Mouse (Mus musculus): ENCODE results near the gene 4921536K21Rik. TPM values are rescaled to one million over a fixed set of nuclear protein-coding genes. Genes with fewer than 3 reads are reported as not detected.

Gene 4921536K21Rik
- polyA plus RNA-seq, 1 experiment from 2014 or later = 0.21 TPM

DNA sequence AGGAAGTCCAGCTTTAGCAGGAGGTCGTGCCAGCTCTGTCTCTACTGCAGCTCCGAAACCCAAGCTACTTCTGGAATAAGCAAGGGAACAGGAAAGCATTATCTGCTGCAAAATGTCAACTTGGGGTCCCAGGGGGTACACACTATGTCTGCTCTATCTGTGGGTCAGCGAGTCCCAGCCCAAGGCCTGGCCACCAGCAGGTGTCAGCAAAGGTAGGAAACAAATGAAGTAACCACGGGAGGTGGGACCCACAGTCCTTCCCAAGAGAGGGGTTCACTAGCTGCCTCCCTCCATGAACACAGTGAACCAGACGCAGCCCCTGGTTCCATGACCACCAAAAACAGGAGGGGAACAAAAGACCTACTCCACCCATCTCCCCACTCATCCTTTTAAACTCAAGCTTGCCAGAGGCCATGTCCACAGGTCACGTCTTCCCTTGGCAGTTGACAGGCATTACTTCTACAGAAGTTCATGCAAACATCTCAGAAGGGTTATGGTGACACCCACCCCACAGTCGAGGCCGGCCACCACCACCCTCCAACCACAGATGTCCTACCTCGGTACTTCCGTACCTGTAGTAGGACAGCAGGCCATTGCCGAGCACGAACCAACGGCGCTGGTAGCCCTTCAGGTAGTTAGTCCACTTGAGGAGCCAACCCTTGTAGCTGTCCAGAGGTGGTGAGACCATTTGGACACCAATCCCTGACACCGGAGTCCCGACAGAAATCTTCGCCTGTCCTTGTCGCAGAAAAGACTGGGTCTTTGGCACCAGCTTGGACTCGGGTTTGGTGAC, 32.0 kb downstream of the 4921536K21Rik start:
- H3K27ac ChIP-seq (replicated peaks; ENCODE audit: low read depth, low read length) = no peak overlapping the region
- H3K9ac ChIP-seq (replicated peaks; ENCODE audit: low read length) = peak overlapping the region; percentile 50; the same call in 1 of the 2 replicates
- peak overlapping the region; percentile 48 for H3K4me3 ChIP-seq (ENCODE audit: low read depth, low read length)
- H3K36me3 ChIP-seq (replicated peaks; ENCODE audit: control insufficient read depth, insufficient read depth, low read depth, low read length) = no peaks in the 10 kb centered on the region
- peaks cover 7% of the 10 kb centered on the region; the same call in 1 of the 2 replicates for H3K27me3 ChIP-seq (ENCODE audit: control insufficient read depth, insufficient read depth, low read length)
- H3K4me1 ChIP-seq (ENCODE audit: control insufficient read depth, insufficient read depth, low read length) = peaks cover 3% of the 10 kb centered on the region; the same call in 1 of the 2 replicates
- ATAC-seq (replicated peaks; ENCODE audit: insufficient number of reproducible peaks, low FRiP score, low TSS enrichment, low read depth) (no peak), DNase-seq (ENCODE audit: low spot score) (no peak)
- no peaks in the 10 kb centered on the region for H3K9me3 ChIP-seq (replicated peaks; ENCODE audit: control insufficient read depth, low read length)
- WGBS = 71% methylated on average over 19 of the region's 19 CpGs
- peak overlapping the region; percentile 80 for H3K4me2 ChIP-seq (ENCODE audit: low read depth, low read length)

DNA sequence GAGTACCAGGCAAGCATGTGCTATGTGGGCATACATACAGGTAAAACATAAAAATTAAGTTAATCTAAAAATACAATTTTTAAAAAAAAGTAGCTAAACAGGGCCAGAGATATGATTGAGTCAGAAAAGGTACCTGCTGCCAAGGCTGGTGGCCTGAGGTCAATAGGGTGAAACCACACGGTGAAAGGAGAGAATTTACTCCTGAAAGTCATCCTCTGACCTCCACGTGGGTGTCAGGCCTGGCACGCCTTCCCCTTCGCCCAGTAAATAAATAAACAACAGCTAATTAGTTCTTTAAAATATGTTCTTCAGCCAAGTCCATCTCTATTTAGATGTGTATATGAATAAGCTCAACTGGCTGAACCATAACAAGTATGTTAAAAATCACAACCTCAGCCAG, 34.5 kb downstream of the 4921536K21Rik start:
- WGBS = 71% methylated on average over 4 of the region's 4 CpGs
- Histone ChIP-seq H3K4me2 (ENCODE audit: low read depth, low read length) (no peak overlapping the region), H3K9me3 (replicated peaks; ENCODE audit: control insufficient read depth, low read length) (no peaks in the 10 kb centered on the region), H3K9ac (replicated peaks; ENCODE audit: low read length) (no peak overlapping the region), H3K36me3 (replicated peaks; ENCODE audit: control insufficient read depth, insufficient read depth, low read depth, low read length) (no peaks in the 10 kb centered on the region), H3K27ac (replicated peaks; ENCODE audit: low read depth, low read length) (no peak overlapping the region), H3K27me3 (ENCODE audit: control insufficient read depth, insufficient read depth, low read length) (peaks cover 7% of the 10 kb centered on the region; the same call in 1 of the 2 replicates), H3K4me1 (ENCODE audit: control insufficient read depth, insufficient read depth, low read length) (peaks cover 3% of the 10 kb centered on the region; the same call in 1 of the 2 replicates), H3K4me3 (ENCODE audit: low read depth, low read length) (no peak overlapping the region)
- ATAC-seq (replicated peaks; ENCODE audit: insufficient number of reproducible peaks, low FRiP score, low TSS enrichment, low read depth) = no peak
- DNase-seq (ENCODE audit: low spot score) = no peak

DNA sequence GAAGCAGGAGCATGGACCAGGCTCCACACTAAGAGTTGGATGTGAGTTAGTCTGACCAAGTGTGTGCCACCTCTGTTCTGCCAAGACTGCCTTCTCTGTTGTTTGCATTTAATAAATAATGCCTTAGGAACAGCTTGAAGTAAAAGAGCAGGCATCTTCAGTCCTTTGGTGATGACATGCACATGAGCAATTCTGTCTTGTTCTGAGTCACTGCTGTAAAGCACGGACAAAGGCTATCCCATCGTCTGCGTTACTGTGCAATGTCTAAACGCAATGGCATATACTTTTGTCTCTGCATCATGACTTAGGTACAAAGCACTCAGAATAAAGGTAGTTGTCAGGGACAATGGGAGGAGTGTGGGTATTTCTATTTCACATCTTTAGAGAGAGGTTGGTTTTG, 35.1 kb downstream of the 4921536K21Rik start:
- Histone ChIP-seq H3K27me3 (ENCODE audit: control insufficient read depth, insufficient read depth, low read length) (peaks cover 7% of the 10 kb centered on the region; the same call in 1 of the 2 replicates), H3K36me3 (replicated peaks; ENCODE audit: control insufficient read depth, insufficient read depth, low read depth, low read length) (no peaks in the 10 kb centered on the region), H3K4me3 (ENCODE audit: low read depth, low read length) (no peak overlapping the region), H3K9ac (replicated peaks; ENCODE audit: low read length) (no peak overlapping the region), H3K27ac (replicated peaks; ENCODE audit: low read depth, low read length) (no peak overlapping the region), H3K4me2 (ENCODE audit: low read depth, low read length) (no peak overlapping the region), H3K4me1 (ENCODE audit: control insufficient read depth, insufficient read depth, low read length) (peaks cover 3% of the 10 kb centered on the region; the same call in 1 of the 2 replicates), H3K9me3 (replicated peaks; ENCODE audit: control insufficient read depth, low read length) (no peaks in the 10 kb centered on the region)
- ATAC-seq (replicated peaks; ENCODE audit: insufficient number of reproducible peaks, low FRiP score, low TSS enrichment, low read depth) = no peak
- WGBS = 93% methylated on average over 4 of the region's 4 CpGs
- DNase-seq (ENCODE audit: low spot score) = no peak

DNA sequence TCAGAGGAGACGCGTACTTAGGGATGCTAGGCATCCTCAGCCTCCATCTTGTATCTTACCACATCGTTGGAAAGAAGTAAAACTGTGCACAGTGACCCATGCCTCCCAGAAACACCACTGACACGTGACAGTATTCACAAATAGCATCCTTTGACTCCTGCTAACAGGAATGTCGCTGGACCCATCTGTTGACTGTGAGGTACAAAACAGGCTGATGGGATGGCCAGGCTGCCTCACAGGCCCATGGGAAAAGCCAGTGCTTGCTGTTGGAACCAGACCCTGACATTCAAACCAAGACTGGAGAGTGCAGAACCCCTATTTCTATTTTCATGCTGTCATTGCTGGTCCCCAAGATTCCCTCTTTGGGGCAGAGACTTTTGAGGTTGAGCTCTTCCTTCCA, 37.0 kb downstream of the 4921536K21Rik start:
- no peak overlapping the region for H3K4me3 ChIP-seq (ENCODE audit: low read depth, low read length)
- 70% methylated on average over 5 of the region's 5 CpGs for WGBS
- H3K27me3 ChIP-seq (ENCODE audit: control insufficient read depth, insufficient read depth, low read length) = peaks cover 4% of the 10 kb centered on the region; the same call in 1 of the 2 replicates
- H3K9ac ChIP-seq (replicated peaks; ENCODE audit: low read length) = no peak overlapping the region
- H3K9me3 ChIP-seq (replicated peaks; ENCODE audit: control insufficient read depth, low read length) = no peaks in the 10 kb centered on the region
- DNase-seq (ENCODE audit: low spot score) (no peak), ATAC-seq (replicated peaks; ENCODE audit: insufficient number of reproducible peaks, low FRiP score, low TSS enrichment, low read depth) (no peak)
- no peak overlapping the region for H3K27ac ChIP-seq (replicated peaks; ENCODE audit: low read depth, low read length)
- H3K4me2 ChIP-seq (ENCODE audit: low read depth, low read length) = no peak overlapping the region
- no peaks in the 10 kb centered on the region for H3K36me3 ChIP-seq (replicated peaks; ENCODE audit: control insufficient read depth, insufficient read depth, low read depth, low read length)
- H3K4me1 ChIP-seq (ENCODE audit: control insufficient read depth, insufficient read depth, low read length) = no peaks in the 10 kb centered on the region

DNA sequence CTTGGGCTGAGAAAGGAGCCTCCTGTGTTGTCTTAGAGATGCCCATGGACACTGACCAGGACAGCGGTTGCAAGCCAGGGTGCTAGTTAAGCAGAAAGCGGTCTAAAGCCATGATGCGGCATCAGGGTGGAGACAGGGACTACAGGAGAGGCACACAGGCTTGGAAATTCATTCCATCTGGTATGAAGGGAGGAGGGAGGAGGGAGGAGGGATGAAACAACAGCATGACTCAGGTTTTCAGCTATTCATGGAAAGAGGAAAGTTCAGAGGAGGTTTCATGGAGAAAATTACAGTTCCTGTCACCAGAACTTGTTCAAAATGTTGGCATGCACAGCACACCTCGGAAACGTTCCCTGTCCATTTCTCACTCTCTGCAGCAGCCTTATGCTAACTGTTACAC, 39.1 kb downstream of the 4921536K21Rik start:
- H3K27ac ChIP-seq (replicated peaks; ENCODE audit: low read depth, low read length) = no peak overlapping the region
- no peak overlapping the region for H3K9ac ChIP-seq (replicated peaks; ENCODE audit: low read length)
- 86% methylated on average over 5 of the region's 5 CpGs for WGBS
- H3K9me3 ChIP-seq (replicated peaks; ENCODE audit: control insufficient read depth, low read length) = no peaks in the 10 kb centered on the region
- no peak for DNase-seq (ENCODE audit: low spot score)
- H3K36me3 ChIP-seq (replicated peaks; ENCODE audit: control insufficient read depth, insufficient read depth, low read depth, low read length) = no peaks in the 10 kb centered on the region
- H3K27me3 ChIP-seq (ENCODE audit: control insufficient read depth, insufficient read depth, low read length) = no peaks in the 10 kb centered on the region
- H3K4me1 ChIP-seq (ENCODE audit: control insufficient read depth, insufficient read depth, low read length) = no peaks in the 10 kb centered on the region
- H3K4me2 ChIP-seq (ENCODE audit: low read depth, low read length) = no peak overlapping the region
- no peak for ATAC-seq (replicated peaks; ENCODE audit: insufficient number of reproducible peaks, low FRiP score, low TSS enrichment, low read depth)
- H3K4me3 ChIP-seq (ENCODE audit: low read depth, low read length) = no peak overlapping the region

DNA sequence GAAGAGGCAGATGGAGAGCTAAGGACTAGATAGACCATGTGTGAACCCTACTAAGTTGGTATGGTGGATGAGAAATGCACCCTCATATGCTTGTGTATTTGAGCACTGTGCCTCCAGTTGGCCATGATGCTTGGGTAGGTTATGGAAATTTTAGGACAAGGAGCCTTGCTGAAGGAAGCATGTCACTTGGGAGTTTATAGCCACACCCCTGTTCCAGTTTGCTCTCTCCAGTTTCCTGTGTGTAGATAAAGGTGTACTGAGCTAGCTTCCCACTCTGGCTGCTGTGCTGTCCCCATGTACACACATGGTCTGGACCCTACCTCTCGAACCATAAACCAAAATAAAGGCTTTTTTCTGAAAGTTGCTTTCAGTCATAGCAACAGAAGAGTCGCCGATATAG, 40.7 kb downstream of the 4921536K21Rik start:
- no peak overlapping the region for H3K9ac ChIP-seq (replicated peaks; ENCODE audit: low read length)
- no peaks in the 10 kb centered on the region for H3K36me3 ChIP-seq (replicated peaks; ENCODE audit: control insufficient read depth, insufficient read depth, low read depth, low read length)
- ATAC-seq (replicated peaks; ENCODE audit: insufficient number of reproducible peaks, low FRiP score, low TSS enrichment, low read depth) (no peak), DNase-seq (ENCODE audit: low spot score) (no peak)
- no peaks in the 10 kb centered on the region for H3K9me3 ChIP-seq (replicated peaks; ENCODE audit: control insufficient read depth, low read length)
- H3K27me3 ChIP-seq (ENCODE audit: control insufficient read depth, insufficient read depth, low read length) = no peaks in the 10 kb centered on the region
- H3K4me2 ChIP-seq (ENCODE audit: low read depth, low read length) = no peak overlapping the region
- H3K4me3 ChIP-seq (ENCODE audit: low read depth, low read length) = no peak overlapping the region
- H3K27ac ChIP-seq (replicated peaks; ENCODE audit: low read depth, low read length) = no peak overlapping the region
- H3K4me1 ChIP-seq (ENCODE audit: control insufficient read depth, insufficient read depth, low read length) = no peaks in the 10 kb centered on the region
- WGBS = 90% methylated on average over 3 of the region's 3 CpGs

DNA sequence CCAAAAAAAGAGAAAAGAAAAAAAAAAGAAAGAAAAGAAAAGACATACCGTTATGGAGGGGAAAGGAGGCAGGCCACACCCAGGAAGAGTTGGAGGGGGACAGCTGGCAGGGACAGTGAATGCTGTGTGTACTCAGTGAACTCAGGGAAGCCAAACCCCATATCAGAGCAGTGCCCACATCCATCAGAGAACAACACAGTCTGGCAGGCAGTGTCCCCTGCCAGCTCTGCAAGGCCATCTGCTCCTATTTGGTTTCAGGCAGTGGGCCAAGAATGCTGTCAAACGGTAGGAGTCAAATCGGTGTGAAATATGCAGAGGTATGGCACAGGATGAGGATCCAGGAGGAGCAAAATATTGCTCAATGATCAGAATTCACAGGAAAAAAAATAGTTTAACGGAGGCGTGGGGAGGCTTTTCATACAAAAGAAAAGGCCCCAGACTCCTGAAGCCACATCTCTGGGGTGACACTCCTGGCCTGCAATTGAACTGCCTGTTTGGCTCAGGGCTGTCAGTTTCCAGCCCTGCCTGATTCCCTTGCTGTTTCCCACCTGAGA, 41.3 kb downstream of the 4921536K21Rik start:
- 85% methylated on average over 5 of the region's 5 CpGs for WGBS

DNA sequence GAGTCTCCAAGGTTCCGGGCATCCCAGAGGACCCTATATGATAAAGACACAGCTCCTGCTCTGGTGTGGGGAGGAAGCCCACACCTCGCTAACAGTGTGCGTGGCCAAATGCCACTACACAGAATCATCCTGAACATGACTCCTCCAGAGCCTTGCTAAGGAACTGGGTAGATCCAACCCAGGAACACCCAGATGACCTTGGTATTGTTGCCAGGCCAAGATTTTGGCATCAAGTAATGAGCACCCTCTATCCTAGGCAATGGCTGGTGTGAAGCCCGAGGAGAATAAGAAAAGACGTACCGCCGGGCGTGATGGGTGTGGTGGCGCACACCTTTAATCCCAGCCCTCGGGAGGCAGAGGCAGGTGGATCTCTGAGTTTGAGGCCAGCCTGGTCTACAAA, 41.9 kb downstream of the 4921536K21Rik start:
- no peaks in the 10 kb centered on the region for H3K36me3 ChIP-seq (replicated peaks; ENCODE audit: control insufficient read depth, insufficient read depth, low read depth, low read length)
- H3K4me2 ChIP-seq (ENCODE audit: low read depth, low read length) = no peak overlapping the region
- H3K4me3 ChIP-seq (ENCODE audit: low read depth, low read length) = no peak overlapping the region
- no peak overlapping the region for H3K27ac ChIP-seq (replicated peaks; ENCODE audit: low read depth, low read length)
- no peaks in the 10 kb centered on the region for H3K27me3 ChIP-seq (ENCODE audit: control insufficient read depth, insufficient read depth, low read length)
- no peak overlapping the region for H3K9ac ChIP-seq (replicated peaks; ENCODE audit: low read length)
- no peaks in the 10 kb centered on the region for H3K4me1 ChIP-seq (ENCODE audit: control insufficient read depth, insufficient read depth, low read length)
- no peaks in the 10 kb centered on the region for H3K9me3 ChIP-seq (replicated peaks; ENCODE audit: control insufficient read depth, low read length)
- 93% methylated on average over 10 of the region's 10 CpGs for WGBS
- no peak for ATAC-seq (replicated peaks; ENCODE audit: insufficient number of reproducible peaks, low FRiP score, low TSS enrichment, low read depth)
- no peak for DNase-seq (ENCODE audit: low spot score)

More for the DNA sequence above, 41.3 kb downstream of the 4921536K21Rik start:
- Histone ChIP-seq H3K4me2 (ENCODE audit: low read depth, low read length) (no peak overlapping the region), H3K9ac (replicated peaks; ENCODE audit: low read length) (no peak overlapping the region), H3K36me3 (replicated peaks; ENCODE audit: control insufficient read depth, insufficient read depth, low read depth, low read length) (no peaks in the 10 kb centered on the region), H3K9me3 (replicated peaks; ENCODE audit: control insufficient read depth, low read length) (no peaks in the 10 kb centered on the region), H3K27ac (replicated peaks; ENCODE audit: low read depth, low read length) (no peak overlapping the region), H3K4me1 (ENCODE audit: control insufficient read depth, insufficient read depth, low read length) (no peaks in the 10 kb centered on the region), H3K27me3 (ENCODE audit: control insufficient read depth, insufficient read depth, low read length) (no peaks in the 10 kb centered on the region), H3K4me3 (ENCODE audit: low read depth, low read length) (no peak overlapping the region)
- DNase-seq (ENCODE audit: low spot score) = no peak
- no peak for ATAC-seq (replicated peaks; ENCODE audit: insufficient number of reproducible peaks, low FRiP score, low TSS enrichment, low read depth)

All from embryonic facial prominence, embryonic 11.5 days (tissue).